Mouse (Mus musculus) ES-E14 (cell line): ENCODE results near the gene Tagln3. TPM values are rescaled to one million over a fixed set of nuclear protein-coding genes. Genes with fewer than 3 reads are reported as not detected.

Source experiments
- DNase-seq: peaks from one replicate; pipeline ENCODE4 v3.0.0-alpha.2; 2013; ENCODE audit warnings: low read depth, low spot score
- H3K27ac ChIP-seq: 2 replicates; pipeline ENCODE4 v1.5.1; 2012; ENCODE audit warnings: low read depth, mild to moderate bottlenecking, low read length, moderate library complexity, mixed read lengths; ENCODE audit not compliant: poor library complexity, insufficient read depth, severe bottlenecking
- H3K36me3 ChIP-seq: 2 replicates; pipeline ENCODE4 v1.6.1; 2012; ENCODE audit warnings: mild to moderate bottlenecking, low read length, moderate library complexity, mixed read lengths; ENCODE audit not compliant: control insufficient read depth, poor library complexity, insufficient read depth, severe bottlenecking
- H3K4me1 ChIP-seq, 2 experiments: fragments of 150-350 bp in 1 of 2; sonication (generic) in 1 of 2; 2 replicates each; pipeline ENCODE4 v1.6.1; 2012; ENCODE audit warnings: low read length in 2 of 2, mild to moderate bottlenecking in 1 of 2, mixed read lengths in 1 of 2; ENCODE audit not compliant: control insufficient read depth in 2 of 2, insufficient read depth in 2 of 2, poor library complexity in 1 of 2
- H3K4me3 ChIP-seq, 2 experiments: fragments of 150-350 bp in 1 of 2; sonication (generic) in 1 of 2; 2 replicates each; pipeline ENCODE4 v1.5.1; 2012; ENCODE audit warnings: low read length in 2 of 2, low read depth in 1 of 2, mild to moderate bottlenecking in 1 of 2, mixed read lengths in 1 of 2; ENCODE audit not compliant: insufficient read depth in 1 of 2, poor library complexity in 1 of 2, severe bottlenecking in 1 of 2
- H3K9ac ChIP-seq: 2 replicates; pipeline ENCODE4 v1.6.1; 2012; ENCODE audit warnings: low read depth, mild to moderate bottlenecking, low read length, mixed read lengths; ENCODE audit not compliant: poor library complexity, insufficient read depth, severe bottlenecking
- H3K9me3 ChIP-seq: fragments of 150-350 bp; sonication (generic); 2 replicates; pipeline ENCODE4 v1.6.1; 2012; ENCODE audit warnings: low read depth, mild to moderate bottlenecking, low read length; ENCODE audit not compliant: control insufficient read depth, insufficient read depth
- CHD2 ChIP-seq: IDR thresholded peaks from 2 replicates; pipeline ENCODE4 v1.6.1; 2014; ENCODE audit warnings: mild to moderate bottlenecking, low read depth, low read length, inconsistent platforms
- HCFC1 ChIP-seq: IDR thresholded peaks from 2 replicates; pipeline ENCODE4 v1.6.1; 2012; ENCODE audit warnings: low read length, inconsistent platforms, borderline replicate concordance; ENCODE audit not compliant: insufficient read depth
- MAFK ChIP-seq: IDR thresholded peaks from 2 replicates; pipeline ENCODE4 v1.6.1; 2014; ENCODE audit warnings: mild to moderate bottlenecking, low read depth, low read length, inconsistent platforms; ENCODE audit not compliant: insufficient read depth
- ZC3H11A ChIP-seq: IDR thresholded peaks from 2 replicates; pipeline ENCODE4 v1.6.1; 2012; ENCODE audit warnings: low read depth, mild to moderate bottlenecking, inconsistent platforms, low read length, borderline replicate concordance
- ZNF384 ChIP-seq: IDR thresholded peaks from 2 replicates; pipeline ENCODE4 v1.6.1; 2012; ENCODE audit warnings: low read depth, low read length, inconsistent platforms
- in situ Hi-C, 2 experiments: fragments of 600-800 bp; cut with MboI; formaldehyde crosslinking; loops; one replicate each; pipeline ENCODE4 v1.15.1; 2025; ENCODE audit warnings: low sequenced_read_pairs in 2 of 2, inconsistent platforms in 1 of 2; ENCODE audit not compliant: unreplicated experiment in 2 of 2
- total RNA-seq: library from RNA; depleted of rRNA; stranded (reverse); fragments of 300-350 nt; gene quantifications from 2 replicates; pipeline ENCODE4 v1.2.3, GENCODE M21; 2012; rRNA removed

Gene Tagln3
- total RNA-seq: 5.1 and 5.4 TPM in 2 replicates

DNA sequence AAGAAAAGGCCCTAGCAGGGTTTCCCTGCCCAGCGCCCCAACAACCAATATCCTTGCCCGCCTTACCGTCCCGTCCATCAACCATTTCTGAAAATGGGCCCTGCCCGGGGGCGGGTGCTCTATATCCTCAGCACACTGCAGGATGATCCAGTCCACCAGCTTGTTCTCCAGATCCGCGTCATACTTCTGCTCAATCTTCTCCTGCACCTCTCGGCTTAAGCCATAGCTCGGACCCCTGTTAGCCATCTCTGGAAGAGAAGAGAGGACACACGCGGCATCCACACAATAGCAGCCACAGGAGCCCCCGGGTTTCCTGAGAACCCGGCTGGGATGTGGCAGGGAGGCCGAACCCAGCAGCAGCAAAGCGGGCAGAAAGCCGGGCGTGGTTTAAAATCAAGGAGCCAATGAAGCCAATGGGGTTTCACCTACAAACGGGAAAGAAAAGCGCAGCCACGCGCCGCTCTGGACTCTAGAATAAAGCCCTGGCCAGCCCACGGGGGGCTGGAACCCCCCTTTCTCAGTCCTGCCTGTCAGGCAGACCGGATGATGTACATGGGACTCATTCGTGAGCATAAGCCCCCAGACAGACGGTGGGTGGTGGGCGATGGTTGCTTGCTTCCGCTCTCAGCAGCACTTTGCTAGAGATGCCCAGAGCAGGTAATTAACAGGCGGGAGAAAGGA, at the start of gene Tagln3:
TSS of gene Tagln3 (minus strand) at position 548 of the 681 bp plus-strand sequence.
- in situ Hi-C loops: no loop called here
- no peaks in the 10 kb centered on the region for H3K36me3 ChIP-seq
- no peak for DNase-seq
- H3K9ac ChIP-seq: peak within 1 kb of the TSS; percentile 58; the same call in 1 of the 2 replicates
- peak within 1 kb of the TSS; percentile 59 to 74 for H3K4me3 ChIP-seq
- 0 out of 2 replicates have a peak within 1 kb of the TSS, but pooled peaks have one; percentile 13 for H3K27ac ChIP-seq
- peaks cover 10 to 12% of the 10 kb centered on the region in 2 experiments for H3K4me1 ChIP-seq
- TF ChIP-seq HCFC1 (no peak), MAFK (no peak), CHD2 (no peak), ZNF384 (no peak), ZC3H11A (no peak)
- no peaks in the 10 kb centered on the region for H3K9me3 ChIP-seq

DNA sequence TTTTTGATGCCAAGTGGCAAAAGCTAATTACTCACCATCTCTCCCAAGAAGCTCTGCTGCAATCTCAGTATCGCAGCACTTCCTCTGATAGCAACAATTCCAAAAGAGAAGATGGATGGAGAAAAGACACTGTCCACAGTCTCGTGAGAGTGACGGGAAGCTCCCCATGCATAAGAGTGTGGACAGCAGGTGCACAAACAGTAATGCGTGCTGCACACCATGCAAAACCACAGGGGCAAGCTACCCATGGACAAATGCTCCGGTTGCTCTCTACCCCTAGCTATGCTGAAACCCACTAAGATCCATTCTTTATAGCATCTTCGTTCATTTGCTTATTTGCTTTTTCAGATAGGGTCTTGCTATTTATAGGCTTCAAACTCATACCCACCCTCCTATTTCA, 46.5 kb upstream of the Tagln3 start:
- in situ Hi-C loops: no loop called here
- no peaks in the 10 kb centered on the region for H3K36me3 ChIP-seq

GRCm38 (mm10) chr16:45767853-45768640, 43.6 kb upstream of the Tagln3 start:
- Histone ChIP-seq H3K27ac (no peak overlapping the region), H3K4me3 (no peak overlapping the region), H3K9me3 (no peaks in the 10 kb centered on the region), H3K36me3 (no peaks in the 10 kb centered on the region), H3K4me1 (no peaks in the 10 kb centered on the region), H3K9ac (no peak overlapping the region)
- in situ Hi-C loops: no loop called here
- no peak for DNase-seq
- TF ChIP-seq ZC3H11A (no peak), CHD2 (no peak), MAFK (no peak), ZNF384 (no peak), HCFC1 (no peak)

More for the DNA sequence above, 46.5 kb upstream of the Tagln3 start:
- H3K4me1 ChIP-seq: no peaks in the 10 kb centered on the region
- DNase-seq: no peak
- TF ChIP-seq CHD2: no peak
- no peak for TF ChIP-seq ZC3H11A
- TF ChIP-seq MAFK: no peak
- no peak for TF ChIP-seq ZNF384
- no peak for TF ChIP-seq HCFC1
- no peak overlapping the region for H3K9ac ChIP-seq
- H3K4me3 ChIP-seq: no peak overlapping the region
- H3K9me3 ChIP-seq: no peaks in the 10 kb centered on the region
- H3K27ac ChIP-seq: no peak overlapping the region

- Histone ChIP-seq H3K9ac (no peak overlapping the region), H3K4me3 (no peak overlapping the region), H3K4me1 (no peaks in the 10 kb centered on the region), H3K36me3 (no peaks in the 10 kb centered on the region), H3K27ac (no peak overlapping the region), H3K9me3 (no peaks in the 10 kb centered on the region)
- no peak for DNase-seq
- in situ Hi-C loops: no loop called here
- no peak for TF ChIP-seq MAFK
- TF ChIP-seq ZNF384: no peak
- TF ChIP-seq ZC3H11A: no peak
- TF ChIP-seq HCFC1: no peak
- TF ChIP-seq CHD2: no peak
Observed at GRCm38 (mm10) chr16:45767434-45767833, 43.0 kb upstream of the Tagln3 start.
